Mouse (Mus musculus): Measurements from ENCODE around the gene Olfr1493-ps1. TPM values are rescaled to one million over a fixed set of nuclear protein-coding genes. Genes with fewer than 3 reads are reported as not detected.

Gene Olfr1493-ps1
- not detected for total RNA-seq (2018; cell fraction: chromatin; rRNA removed)
- not detected for total RNA-seq (2018; cell fraction: cytosol; rRNA removed)
- not detected for total RNA-seq (2018; cell fraction: nucleus; rRNA removed)
- polyA plus RNA-seq (2018): not detected in 3 replicates

- 39% methylated on average over 2 of the region's 2 CpGs for WGBS (ENCODE audit: missing documents)
- Histone ChIP-seq H3K27ac (no peak within 1 kb of the TSS), H3K36me3 (ENCODE audit: inconsistent target) (no peaks in the 10 kb centered on the region), H3K4me3 (ENCODE audit: inconsistent target) (no peak within 1 kb of the TSS), H3K79me2 (ENCODE audit: inconsistent target) (no peaks in the 10 kb centered on the region)
Observed at GRCm38 (mm10) chr19:13722978-13723377, at the start of gene Olfr1493-ps1. Olfr1493-ps1 (plus strand) TSS chr19:13723278.

- H3K36me3 ChIP-seq (ENCODE audit: inconsistent target): no peaks in the 10 kb centered on the region
- no peaks in the 10 kb centered on the region for H3K79me2 ChIP-seq (ENCODE audit: inconsistent target)
- 59% methylated on average over 3 of the region's 3 CpGs for WGBS (ENCODE audit: missing documents)
- H3K4me3 ChIP-seq (ENCODE audit: inconsistent target): no peak within 1 kb of the TSS
- no peak within 1 kb of the TSS for H3K27ac ChIP-seq
Observed at GRCm38 (mm10) chr19:13696968-13697367, 26.1 kb upstream of the Olfr1493-ps1 start, which contains the start of gene Olfr1491. Olfr1491 (plus strand) TSS chr19:13697268.

GRCm38 (mm10) chr19:13739428-13739827 lies 16.4 kb downstream of the Olfr1493-ps1 start, which contains the start of gene Olfr1494:
Olfr1494 (plus strand) TSS chr19:13739728.
- Histone ChIP-seq H3K36me3 (ENCODE audit: inconsistent target) (no peaks in the 10 kb centered on the region), H3K27ac (no peak within 1 kb of the TSS), H3K79me2 (ENCODE audit: inconsistent target) (no peaks in the 10 kb centered on the region), H3K4me3 (ENCODE audit: inconsistent target) (no peak within 1 kb of the TSS)
- 89% methylated on average over 4 of the region's 4 CpGs for WGBS (ENCODE audit: missing documents)

- H3K79me2 ChIP-seq (ENCODE audit: inconsistent target): no peaks in the 10 kb centered on the region
- WGBS (ENCODE audit: missing documents): 88% methylated on average over 1 of the region's 1 CpGs
- H3K27ac ChIP-seq: no peak overlapping the region
- no peak overlapping the region for H3K4me3 ChIP-seq (ENCODE audit: inconsistent target)
- H3K36me3 ChIP-seq (ENCODE audit: inconsistent target): no peaks in the 10 kb centered on the region
Observed at GRCm38 (mm10) chr19:13749366-13749765, 26.3 kb downstream of the Olfr1493-ps1 start.

- H3K4me3 ChIP-seq (ENCODE audit: inconsistent target): no peak within 1 kb of the TSS
- no peaks in the 10 kb centered on the region for H3K79me2 ChIP-seq (ENCODE audit: inconsistent target)
- WGBS (ENCODE audit: missing documents): 80% methylated on average over 3 of the region's 3 CpGs
- H3K27ac ChIP-seq: no peak within 1 kb of the TSS
- H3K36me3 ChIP-seq (ENCODE audit: inconsistent target): no peaks in the 10 kb centered on the region
Observed at GRCm38 (mm10) chr19:13764306-13764705, 41.2 kb downstream of the Olfr1493-ps1 start, which contains the start of gene Olfr1495. Olfr1495 (plus strand) TSS chr19:13764606.

- H3K36me3 ChIP-seq (ENCODE audit: inconsistent target): no peaks in the 10 kb centered on the region
- no peak overlapping the region for H3K4me3 ChIP-seq (ENCODE audit: inconsistent target)
- no peak overlapping the region for H3K27ac ChIP-seq
- WGBS (ENCODE audit: missing documents): 88% methylated on average over 9 of the region's 9 CpGs
- H3K79me2 ChIP-seq (ENCODE audit: inconsistent target): no peaks in the 10 kb centered on the region
Observed at GRCm38 (mm10) chr19:13768565-13769276, 45.6 kb downstream of the Olfr1493-ps1 start.

GRCm38 (mm10) chr19:13777578-13777977 lies 54.5 kb downstream of the Olfr1493-ps1 start, which contains the start of gene Olfr1496:
Olfr1496 (plus strand) TSS chr19:13777878.
- Histone ChIP-seq H3K27ac (no peak within 1 kb of the TSS), H3K4me3 (ENCODE audit: inconsistent target) (no peak within 1 kb of the TSS), H3K79me2 (ENCODE audit: inconsistent target) (no peaks in the 10 kb centered on the region), H3K36me3 (ENCODE audit: inconsistent target) (no peaks in the 10 kb centered on the region)
- WGBS (ENCODE audit: missing documents): 71% methylated on average over 1 of the region's 1 CpGs

Other genes with a start within 250 kb of the Olfr1493-ps1 start
- not detected in 3 replicates for gene Olfr1475, start 243.1 kb upstream of the Olfr1493-ps1 start, polyA plus RNA-seq (2018)
- gene Olfr1477, start 222.7 kb upstream of the Olfr1493-ps1 start, polyA plus RNA-seq (2018): not detected in 3 replicates
- gene Olfr1480, start 195.4 kb upstream of the Olfr1493-ps1 start, polyA plus RNA-seq (2018): not detected in 3 replicates
- not detected in 3 replicates for gene Olfr1484, start 139.8 kb upstream of the Olfr1493-ps1 start, polyA plus RNA-seq (2018)
- gene Olfr1487, start 105.9 kb upstream of the Olfr1493-ps1 start, polyA plus RNA-seq (2018): not detected in 3 replicates
- gene Olfr1489, start 91.7 kb upstream of the Olfr1493-ps1 start, polyA plus RNA-seq (2018): not detected in 3 replicates
- not detected in 3 replicates for gene Olfr1490, start 72.2 kb upstream of the Olfr1493-ps1 start, polyA plus RNA-seq (2018)
- not detected in 3 replicates for gene Olfr1491, start 26.0 kb upstream of the Olfr1493-ps1 start, polyA plus RNA-seq (2018)
- gene Olfr1494, start 16.4 kb downstream of the Olfr1493-ps1 start, polyA plus RNA-seq (2018): not detected in 3 replicates
- gene Olfr1495, start 41.3 kb downstream of the Olfr1493-ps1 start, polyA plus RNA-seq (2018): not detected in 3 replicates
- not detected in 3 replicates for gene Olfr1496, start 54.6 kb downstream of the Olfr1493-ps1 start, polyA plus RNA-seq (2018)
- gene Olfr1497, start 74.9 kb downstream of the Olfr1493-ps1 start, polyA plus RNA-seq (2018): not detected in 3 replicates
- gene Olfr1499, start 96.2 kb downstream of the Olfr1493-ps1 start, polyA plus RNA-seq (2018): not detected in 3 replicates
- not detected in 3 replicates for gene Olfr1500, start 107.2 kb downstream of the Olfr1493-ps1 start, polyA plus RNA-seq (2018)
- gene Olfr1501, start 127.4 kb downstream of the Olfr1493-ps1 start, polyA plus RNA-seq (2018): not detected in 3 replicates
- gene Olfr1502, start 138.5 kb downstream of the Olfr1493-ps1 start, polyA plus RNA-seq (2018): not detected in 3 replicates
- gene Olfr1504, start 174.7 kb downstream of the Olfr1493-ps1 start, polyA plus RNA-seq (2018): not detected in 3 replicates
- not detected in 3 replicates for gene Olfr1505, start 190.3 kb downstream of the Olfr1493-ps1 start, polyA plus RNA-seq (2018)